Mouse (Mus musculus) liver, embryonic 14.5 days (tissue): ENCODE measurements at regions not wholly inside any gene's neighbourhood (a gene's known extent, or its start where the extent isn't known, plus 50 kb on each side); places are given as distances from the start of the nearest gene placed in this dataset.

Experiments used
- ATAC-seq: fragments of 200-750 bp; cut with Nextera tagmentation; 2 replicates; pipeline ENCODE4 v1.8.0; 2017; ENCODE audit warnings: moderate number of reproducible peaks, mild to moderate bottlenecking, moderate library complexity; ENCODE audit not compliant: insufficient read depth
- DNase-seq, 3 experiments: peaks; one replicate each; pipeline ENCODE4 v3.0.0-alpha.2; 2012 to 2013; ENCODE audit warnings: low read depth in 3 of 3, low spot score in 3 of 3
- H3K27ac ChIP-seq: fragments of 300-500 bp; sonication (generic); 2 replicates; pipeline ENCODE4 v1.5.1; 2014; ENCODE audit warnings: moderate library complexity, mild to moderate bottlenecking, control low read depth, inconsistent platforms
- H3K27me3 ChIP-seq: fragments of 300-500 bp; sonication (generic); 2 replicates; pipeline ENCODE4 v1.6.1; 2014; ENCODE audit warnings: mild to moderate bottlenecking, low read length, moderate library complexity; ENCODE audit not compliant: control insufficient read depth, insufficient read depth
- H3K36me3 ChIP-seq: fragments of 300-500 bp; sonication (generic); replicated peaks from 2 replicates; pipeline ENCODE4 v1.6.1; 2014; ENCODE audit warnings: low read depth; ENCODE audit not compliant: control insufficient read depth, insufficient read depth
- H3K4me1 ChIP-seq, 2 experiments: fragments of 200-500 bp in 1 of 2; fragments of 300-500 bp in 1 of 2; sonication (generic) in 1 of 2; replicated peaks; 2 replicates each; pipeline ENCODE4 v1.6.1; 2012 to 2014; ENCODE audit warnings: antibody characterized with exemption in 1 of 2, inconsistent platforms in 1 of 2, low read length in 1 of 2; ENCODE audit not compliant: control insufficient read depth in 2 of 2, insufficient read depth in 2 of 2
- H3K4me2 ChIP-seq: fragments of 300-500 bp; sonication (generic); 2 replicates; pipeline ENCODE4 v1.6.1; 2014; ENCODE audit warnings: low read depth, mild to moderate bottlenecking, control low read depth, moderate library complexity
- H3K4me3 ChIP-seq, 2 experiments: fragments of 200-500 bp in 1 of 2; fragments of 300-500 bp in 1 of 2; sonication (generic) in 1 of 2; 2 replicates each; pipeline ENCODE4 v1.5.1; 2012 to 2014; ENCODE audit warnings: low read depth in 2 of 2, low read length in 2 of 2, mild to moderate bottlenecking in 2 of 2, control low read depth in 1 of 2, inconsistent platforms in 1 of 2, moderate library complexity in 1 of 2; ENCODE audit not compliant: insufficient read depth in 1 of 2
- H3K9ac ChIP-seq: fragments of 300-500 bp; sonication (generic); replicated peaks from 2 replicates; pipeline ENCODE4 v1.6.1; 2014; ENCODE audit warnings: mild to moderate bottlenecking, control low read depth, moderate library complexity
- H3K9me3 ChIP-seq: fragments of 300-500 bp; sonication (generic); 2 replicates; pipeline ENCODE4 v1.6.1; 2016; ENCODE audit warnings: low read length, mixed read lengths; ENCODE audit not compliant: control insufficient read depth
- CTCF ChIP-seq: IDR thresholded peaks from 2 replicates; pipeline ENCODE4 v1.5.1; 2016; ENCODE audit warnings: antibody characterized with exemption, low read depth, control low read depth
- EP300 ChIP-seq: IDR thresholded peaks from 2 replicates; pipeline ENCODE4 v1.6.1; 2016; ENCODE audit warnings: antibody characterized with exemption, low read depth
- WGBS: fragments of 180-500 bp; shearing (Covaris S2); extraction: QIAGEN DNeasy Blood & Tissue Kit; methylation state at CpG from one replicate; pipeline ENCODE4 v1.1.7; 2014; ENCODE audit not compliant: insufficient replicate concordance; 5-methylcytosine and 5-hydroxymethylcytosine counted together

DNA sequence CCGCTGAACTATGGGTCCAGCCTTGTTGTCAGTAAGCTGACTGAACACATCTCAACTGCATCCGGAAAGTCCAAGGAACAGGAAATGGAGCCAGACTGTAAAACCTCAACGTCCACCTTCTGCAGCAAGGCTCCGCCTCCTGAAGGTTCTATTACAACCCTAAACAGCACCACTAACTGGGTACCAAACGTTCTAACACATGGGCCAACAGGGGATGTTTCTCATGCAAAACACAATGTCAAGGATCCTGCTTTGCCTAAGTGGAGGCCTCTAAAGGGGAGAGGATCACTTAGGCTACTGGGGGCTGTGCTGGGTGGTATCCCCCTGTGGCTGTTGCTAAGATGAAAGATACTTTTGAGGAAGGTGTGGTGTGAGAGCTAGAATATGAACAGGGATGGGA, 51.0 kb upstream of the Stt3b start:
- Histone ChIP-seq H3K27ac (no peak overlapping the region), H3K4me2 (no peak overlapping the region), H3K27me3 (no peaks in the 10 kb centered on the region), H3K9ac (no peak overlapping the region), H3K9me3 (no peaks in the 10 kb centered on the region), H3K36me3 (no peaks in the 10 kb centered on the region), H3K4me1 (peaks cover 0 to 7% of the 10 kb centered on the region in 2 experiments; a peak in 2 of 4 replicates), H3K4me3 (no peak overlapping the region)
- TF ChIP-seq EP300, result no peak
- no peak for TF ChIP-seq CTCF
- ATAC-seq, result no peak
- 19% methylated on average over 5 of the region's 5 CpGs for WGBS
- DNase-seq, result no peak

- no peaks in the 10 kb centered on the region for H3K36me3 ChIP-seq
- H3K9ac ChIP-seq, result no peak overlapping the region
- H3K4me2 ChIP-seq, result no peak overlapping the region
- TF ChIP-seq CTCF (no peak), EP300 (no peak)
- no peak overlapping the region for H3K4me3 ChIP-seq
- no peaks in the 10 kb centered on the region for H3K27me3 ChIP-seq
- 72% methylated on average over 11 of the region's 11 CpGs for WGBS
- peaks cover 0 to under 1% of the 10 kb centered on the region in 2 experiments; a peak in 1 of 4 replicates for H3K4me1 ChIP-seq
- H3K27ac ChIP-seq, result no peak overlapping the region
- no peaks in the 10 kb centered on the region for H3K9me3 ChIP-seq
- ATAC-seq (no peak), DNase-seq (no peak)
Observed at GRCm38 (mm10) chr9:115361881-115362280, 51.7 kb upstream of the Stt3b start.

GRCm38 (mm10) chr9:115362486-115362885, 52.3 kb upstream of the Stt3b start:
- H3K4me1 ChIP-seq, result no peaks in the 10 kb centered on the region
- H3K9ac ChIP-seq, result no peak overlapping the region
- H3K4me2 ChIP-seq, result no peak overlapping the region
- WGBS, result 73% methylated on average over 4 of the region's 4 CpGs
- no peak overlapping the region for H3K27ac ChIP-seq
- DNase-seq (no peak), ATAC-seq (no peak)
- no peak for TF ChIP-seq CTCF
- TF ChIP-seq EP300, result no peak
- no peaks in the 10 kb centered on the region for H3K9me3 ChIP-seq
- H3K27me3 ChIP-seq, result no peaks in the 10 kb centered on the region
- no peak overlapping the region for H3K4me3 ChIP-seq
- H3K36me3 ChIP-seq, result no peaks in the 10 kb centered on the region

- no peaks in the 10 kb centered on the region; a peak in 1 of 4 replicates for H3K4me1 ChIP-seq
- H3K27me3 ChIP-seq, result no peaks in the 10 kb centered on the region
- H3K36me3 ChIP-seq, result no peaks in the 10 kb centered on the region
- TF ChIP-seq CTCF, result peak; percentile 55
- no peak for TF ChIP-seq EP300
- WGBS, result 77% methylated on average over 16 of the region's 16 CpGs
- no peak for ATAC-seq
- no peaks in the 10 kb centered on the region for H3K9me3 ChIP-seq
- no peak overlapping the region for H3K27ac ChIP-seq
- DNase-seq, result peak in 1 of 3 experiments; percentile 7
- no peak overlapping the region for H3K4me2 ChIP-seq
- no peak overlapping the region for H3K4me3 ChIP-seq
- no peak overlapping the region for H3K9ac ChIP-seq
Observed at GRCm38 (mm10) chr9:115364919-115365861, 55.0 kb upstream of the Stt3b start.

DNA sequence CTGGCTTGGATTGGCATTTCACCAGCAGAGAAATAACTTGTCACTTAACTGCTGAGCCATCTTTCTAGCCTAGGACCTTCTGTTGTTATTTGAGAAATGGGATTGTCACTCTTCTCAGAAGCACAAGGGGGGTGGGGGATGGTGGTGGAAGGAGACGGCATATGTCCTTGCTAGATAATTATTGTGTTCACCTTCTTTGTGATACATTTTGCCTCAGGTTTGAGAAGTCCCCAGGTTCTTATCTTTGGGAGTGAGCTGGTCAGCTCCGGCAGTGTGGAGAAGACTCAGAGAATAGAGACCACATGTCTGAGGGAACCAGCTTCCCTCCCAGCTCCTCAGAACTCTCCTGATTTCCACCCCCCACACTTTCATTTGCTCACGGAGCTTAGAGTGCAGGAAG, 57.6 kb upstream of the Stt3b start:
- ATAC-seq, result peak; percentile 76; the same call in 1 of the 2 replicates
- Histone ChIP-seq H3K4me1 (no peaks in the 10 kb centered on the region; a peak in 1 of 4 replicates), H3K4me2 (no peak overlapping the region), H3K27ac (no peak overlapping the region), H3K4me3 (no peak overlapping the region), H3K9ac (no peak overlapping the region), H3K36me3 (no peaks in the 10 kb centered on the region), H3K27me3 (no peaks in the 10 kb centered on the region), H3K9me3 (no peaks in the 10 kb centered on the region)
- peak in 2 of 3 experiments; percentile 9 to 22 for DNase-seq
- TF ChIP-seq EP300 (no peak), CTCF (no peak)
- 14% methylated on average over 3 of the region's 3 CpGs for WGBS
